Mouse (Mus musculus): ENCODE measurements around the gene Olfr828.

Olfr828 gene

DNA sequence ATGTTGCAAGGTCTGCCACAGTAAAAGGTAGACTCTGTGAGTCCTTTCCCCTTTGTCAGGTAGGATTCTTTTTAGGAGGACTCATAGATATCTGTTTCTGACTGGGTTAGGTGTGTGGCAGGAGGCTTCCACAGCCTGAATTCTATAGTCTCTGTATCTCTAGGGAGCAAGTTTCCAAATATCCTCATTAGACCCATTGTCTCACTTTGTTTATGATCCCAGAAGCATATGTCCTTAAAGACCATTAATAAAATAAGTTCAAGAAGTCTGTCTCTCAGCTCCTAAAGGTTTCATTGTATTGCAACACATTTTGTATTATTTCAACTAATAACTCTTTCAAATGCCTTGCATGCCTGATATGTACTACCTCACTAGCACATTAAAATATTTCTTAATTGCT lies at the start of gene Olfr828:
Gene Olfr828, minus strand, starts transcription at position 101 of the 400 bp plus-strand sequence.
- DNase-seq, result no peak

DNA sequence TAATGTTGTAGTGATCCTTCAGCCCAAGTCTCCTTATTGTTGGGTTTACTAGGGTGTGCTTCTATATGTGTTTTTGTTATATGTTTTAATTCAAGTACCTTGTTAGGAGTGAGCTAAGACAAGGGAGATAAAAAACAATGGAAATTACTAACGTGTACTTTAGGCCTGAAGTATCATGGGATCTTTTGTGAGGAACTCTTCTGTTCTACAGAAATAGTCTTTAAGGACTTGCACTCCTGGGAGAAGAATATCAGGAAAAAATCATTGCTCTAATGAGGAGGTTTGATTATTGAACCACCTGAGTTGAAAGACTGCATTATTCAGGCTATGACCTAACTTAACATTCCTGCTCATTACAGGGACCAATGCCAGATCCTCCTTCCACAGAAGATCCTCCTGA lies 35.3 kb upstream of the Olfr828 start, which contains the start of gene Olfr829:
Gene Olfr829, plus strand, starts transcription at position 301 of the 400 bp plus-strand sequence.
- DNase-seq, result no peak

- DNase-seq, result no peak
Measured at GRCm38 (mm10) chr9:18785316-18785715, 34.0 kb downstream of the Olfr828 start.

GRCm38 (mm10) chr9:18779476-18779875 lies 39.9 kb downstream of the Olfr828 start:
- peak; percentile 15 for DNase-seq

GRCm38 (mm10) chr9:18778981-18779380 lies 40.3 kb downstream of the Olfr828 start:
- no peak for DNase-seq
